Mouse (Mus musculus): Measurements from ENCODE around the gene Tmem8. TPM values are rescaled to one million over a fixed set of nuclear protein-coding genes. Genes with fewer than 3 reads are reported as not detected.

Gene Tmem8
- 2.8 and 3.1 TPM in 2 replicates for polyA plus RNA-seq (2014; fragmentation: Nextera tagmentation; extraction: Ambion mirVana)

DNA sequence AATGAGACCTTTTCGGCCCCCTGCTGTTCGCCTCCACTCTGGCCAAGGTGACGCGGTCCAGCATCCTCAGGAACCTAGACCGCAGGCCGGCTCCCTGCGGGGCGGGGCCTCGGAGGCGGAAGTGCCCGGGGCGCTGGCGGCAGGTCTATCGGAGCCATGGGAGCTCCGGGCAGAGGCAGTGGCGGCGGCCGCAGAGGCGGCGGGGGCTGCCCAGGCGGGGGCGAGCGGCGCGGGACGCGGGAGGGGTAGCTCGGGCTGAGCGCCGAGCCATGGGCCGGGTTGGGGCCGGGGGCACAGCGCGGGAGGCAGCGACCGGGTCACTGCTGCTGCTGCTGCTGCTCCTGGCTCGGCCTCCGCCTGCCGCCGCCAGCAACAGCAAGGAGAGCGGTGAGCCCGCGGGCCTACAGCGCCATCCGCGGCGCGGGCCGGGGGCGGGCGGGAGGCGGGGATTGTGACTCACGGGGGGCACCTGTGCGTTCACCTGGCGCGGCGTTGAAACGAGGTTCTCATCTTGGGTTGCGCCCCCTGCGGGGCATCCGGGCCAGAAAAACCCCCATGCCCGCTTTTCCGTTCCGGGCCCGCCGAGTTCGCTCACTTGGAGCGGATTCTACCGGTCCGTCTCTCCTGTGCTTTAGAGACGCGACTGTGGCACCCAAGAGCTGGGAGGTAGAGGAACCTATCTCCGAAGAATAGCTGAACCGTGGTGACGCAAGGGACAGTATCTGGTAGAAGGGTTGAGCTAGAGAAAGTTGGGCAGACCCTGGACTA lies at the start of gene Tmem8:
Gene Tmem8 (plus strand): TSS at position 119 of the 768 bp plus-strand sequence.
- H3K4me2 ChIP-seq (ENCODE audit: low read depth, low read length) = peak within 1 kb of the TSS; percentile 90
- ATAC-seq (ENCODE audit: low read depth) = peak; percentile 75
- 0 out of 2 replicates have a peak, but pooled peaks cover 3% of the 10 kb centered on the region for H3K27me3 ChIP-seq (ENCODE audit: control insufficient read depth, insufficient read depth, low read length)
- WGBS = under 1% methylated on average over 56 of the region's 75 CpGs
- peak within 1 kb of the TSS; percentile 87 for H3K9ac ChIP-seq (replicated peaks; ENCODE audit: low read depth, low read length)
- no peaks in the 10 kb centered on the region for H3K36me3 ChIP-seq (ENCODE audit: control insufficient read depth, insufficient read depth, low read length)
- H3K27ac ChIP-seq (ENCODE audit: low read depth, low read length) = peak within 1 kb of the TSS; percentile 57
- peak within 1 kb of the TSS; percentile 60 for H3K4me3 ChIP-seq (ENCODE audit: low read depth, low read length)
- no peaks in the 10 kb centered on the region for H3K9me3 ChIP-seq (ENCODE audit: control insufficient read depth, low read length)
- H3K4me1 ChIP-seq (ENCODE audit: control insufficient read depth, insufficient read depth, low read length) = 0 out of 2 replicates have a peak, but pooled peaks cover 2% of the 10 kb centered on the region

DNA sequence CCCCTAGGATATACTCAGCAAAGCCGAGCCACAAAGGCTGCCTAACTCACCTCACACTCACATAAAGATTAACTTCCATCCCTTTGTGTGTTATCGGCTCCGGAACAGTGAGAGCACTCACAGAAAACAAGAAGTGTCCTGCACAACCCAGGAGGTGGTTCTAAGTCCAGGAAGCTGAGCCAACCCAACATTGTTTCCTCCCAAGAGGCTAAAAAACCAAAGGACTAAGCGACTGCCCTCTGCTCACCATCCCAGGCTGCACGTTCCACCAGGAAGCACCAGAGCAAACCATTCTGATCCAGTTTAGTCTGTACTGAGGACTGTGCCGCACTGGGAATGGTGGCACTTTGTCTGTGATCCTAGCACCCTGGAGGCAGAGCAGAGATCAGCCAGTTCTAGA lies 48.2 kb upstream of the Tmem8 start:
- peaks cover 43% of the 10 kb centered on the region for H3K4me1 ChIP-seq (ENCODE audit: control insufficient read depth, insufficient read depth, low read length)
- no peaks in the 10 kb centered on the region for H3K9me3 ChIP-seq (ENCODE audit: control insufficient read depth, low read length)
- peak overlapping the region; percentile 25; the same call in 1 of the 2 replicates for H3K9ac ChIP-seq (replicated peaks; ENCODE audit: low read depth, low read length)
- H3K27ac ChIP-seq (ENCODE audit: low read depth, low read length) = no peak overlapping the region
- no peaks in the 10 kb centered on the region for H3K27me3 ChIP-seq (ENCODE audit: control insufficient read depth, insufficient read depth, low read length)
- H3K4me3 ChIP-seq (ENCODE audit: low read depth, low read length) = no peak overlapping the region
- ATAC-seq (ENCODE audit: low read depth) = no peak
- H3K36me3 ChIP-seq (ENCODE audit: control insufficient read depth, insufficient read depth, low read length) = peaks cover 21% of the 10 kb centered on the region
- WGBS = 74% methylated on average over 6 of the region's 6 CpGs
- H3K4me2 ChIP-seq (ENCODE audit: low read depth, low read length) = peak overlapping the region; percentile 7; the same call in 1 of the 2 replicates

DNA sequence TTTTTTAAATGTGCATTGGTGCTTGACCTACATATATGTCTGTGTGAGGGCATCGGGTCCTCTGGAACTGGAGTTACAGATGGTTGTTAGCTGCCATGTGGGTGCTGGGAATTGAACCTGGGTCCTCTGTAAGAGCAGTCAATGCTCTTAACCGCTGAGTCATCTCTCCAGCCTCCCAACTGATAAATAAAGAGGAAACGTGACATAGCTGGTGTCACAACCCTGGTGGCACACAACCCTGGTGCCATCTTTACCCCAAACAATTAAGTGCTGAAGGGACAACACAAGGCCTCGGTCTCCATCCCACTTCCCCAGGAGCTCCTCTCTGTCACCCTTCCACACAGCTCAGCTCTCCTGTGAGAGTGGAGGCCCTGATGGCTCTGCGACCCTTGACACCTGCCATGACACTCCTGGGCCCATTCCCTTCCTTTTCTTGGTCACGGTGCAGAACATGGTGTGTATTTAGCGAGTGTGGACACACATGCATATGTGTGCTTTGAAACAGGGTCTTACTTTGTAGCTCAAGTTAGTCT lies 46.5 kb upstream of the Tmem8 start:
- H3K9me3 ChIP-seq (ENCODE audit: control insufficient read depth, low read length) = no peaks in the 10 kb centered on the region
- H3K27ac ChIP-seq (ENCODE audit: low read depth, low read length) = no peak overlapping the region
- H3K4me3 ChIP-seq (ENCODE audit: low read depth, low read length) = peak overlapping the region; percentile 87
- peaks cover 21% of the 10 kb centered on the region for H3K36me3 ChIP-seq (ENCODE audit: control insufficient read depth, insufficient read depth, low read length)
- no peaks in the 10 kb centered on the region for H3K27me3 ChIP-seq (ENCODE audit: control insufficient read depth, insufficient read depth, low read length)
- no peak overlapping the region for H3K9ac ChIP-seq (replicated peaks; ENCODE audit: low read depth, low read length)
- ATAC-seq (ENCODE audit: low read depth) = no peak
- peaks cover 45% of the 10 kb centered on the region for H3K4me1 ChIP-seq (ENCODE audit: control insufficient read depth, insufficient read depth, low read length)
- WGBS = 91% methylated on average over 7 of the region's 7 CpGs
- peak overlapping the region; percentile 97 for H3K4me2 ChIP-seq (ENCODE audit: low read depth, low read length)

DNA sequence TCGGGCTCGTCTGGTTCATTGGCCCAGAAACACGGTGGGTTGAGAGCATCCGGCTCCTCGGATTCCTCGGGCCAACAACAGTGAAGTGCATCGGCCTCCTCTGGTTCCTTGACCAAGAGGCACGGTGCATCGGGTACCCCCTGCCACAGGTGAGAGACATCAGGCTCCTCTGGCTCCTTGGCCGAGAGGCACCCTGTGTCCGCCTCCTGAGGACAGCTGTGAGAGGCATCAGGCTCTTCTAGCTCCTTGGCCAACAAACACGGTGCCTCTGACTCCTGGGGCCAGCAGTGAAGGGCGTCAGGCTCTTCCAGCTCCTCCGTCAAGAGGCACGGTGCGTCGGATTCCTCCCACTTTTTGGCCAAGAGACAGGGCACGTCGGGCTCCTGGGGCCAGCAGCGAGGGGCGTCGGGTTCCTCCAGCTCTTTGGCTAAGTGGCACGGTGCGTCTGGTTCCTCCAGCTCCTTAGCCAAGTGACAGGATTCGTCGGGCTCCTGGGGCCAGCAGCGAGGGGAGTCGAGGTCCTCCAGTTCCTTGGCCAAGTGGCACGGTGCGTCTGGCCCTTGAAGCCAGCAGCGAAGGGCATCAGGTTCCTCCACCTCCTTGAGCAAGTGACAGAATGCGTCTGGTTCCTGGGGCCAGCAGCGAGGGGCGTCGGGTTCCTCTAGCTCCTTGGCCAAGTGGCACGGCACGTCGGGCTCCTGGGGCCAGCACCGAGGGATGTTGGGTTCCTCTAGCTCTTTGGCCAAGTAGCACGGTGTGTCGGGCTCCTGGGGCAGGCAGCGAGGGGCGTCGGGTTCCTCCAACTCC lies 44.9 kb upstream of the Tmem8 start:
- Histone ChIP-seq H3K27ac (ENCODE audit: low read depth, low read length) (peak overlapping the region; percentile 93), H3K9ac (replicated peaks; ENCODE audit: low read depth, low read length) (peak overlapping the region; percentile 95), H3K4me2 (ENCODE audit: low read depth, low read length) (peak overlapping the region; percentile 97), H3K4me3 (ENCODE audit: low read depth, low read length) (peak overlapping the region; percentile 87), H3K27me3 (ENCODE audit: control insufficient read depth, insufficient read depth, low read length) (no peaks in the 10 kb centered on the region), H3K36me3 (ENCODE audit: control insufficient read depth, insufficient read depth, low read length) (peaks cover 16% of the 10 kb centered on the region), H3K4me1 (ENCODE audit: control insufficient read depth, insufficient read depth, low read length) (peaks cover 41% of the 10 kb centered on the region), H3K9me3 (ENCODE audit: control insufficient read depth, low read length) (no peaks in the 10 kb centered on the region)
- under 1% methylated on average over 44 of the region's 44 CpGs for WGBS
- peak; percentile 19; the same call in 1 of the 2 replicates for ATAC-seq (ENCODE audit: low read depth)

DNA sequence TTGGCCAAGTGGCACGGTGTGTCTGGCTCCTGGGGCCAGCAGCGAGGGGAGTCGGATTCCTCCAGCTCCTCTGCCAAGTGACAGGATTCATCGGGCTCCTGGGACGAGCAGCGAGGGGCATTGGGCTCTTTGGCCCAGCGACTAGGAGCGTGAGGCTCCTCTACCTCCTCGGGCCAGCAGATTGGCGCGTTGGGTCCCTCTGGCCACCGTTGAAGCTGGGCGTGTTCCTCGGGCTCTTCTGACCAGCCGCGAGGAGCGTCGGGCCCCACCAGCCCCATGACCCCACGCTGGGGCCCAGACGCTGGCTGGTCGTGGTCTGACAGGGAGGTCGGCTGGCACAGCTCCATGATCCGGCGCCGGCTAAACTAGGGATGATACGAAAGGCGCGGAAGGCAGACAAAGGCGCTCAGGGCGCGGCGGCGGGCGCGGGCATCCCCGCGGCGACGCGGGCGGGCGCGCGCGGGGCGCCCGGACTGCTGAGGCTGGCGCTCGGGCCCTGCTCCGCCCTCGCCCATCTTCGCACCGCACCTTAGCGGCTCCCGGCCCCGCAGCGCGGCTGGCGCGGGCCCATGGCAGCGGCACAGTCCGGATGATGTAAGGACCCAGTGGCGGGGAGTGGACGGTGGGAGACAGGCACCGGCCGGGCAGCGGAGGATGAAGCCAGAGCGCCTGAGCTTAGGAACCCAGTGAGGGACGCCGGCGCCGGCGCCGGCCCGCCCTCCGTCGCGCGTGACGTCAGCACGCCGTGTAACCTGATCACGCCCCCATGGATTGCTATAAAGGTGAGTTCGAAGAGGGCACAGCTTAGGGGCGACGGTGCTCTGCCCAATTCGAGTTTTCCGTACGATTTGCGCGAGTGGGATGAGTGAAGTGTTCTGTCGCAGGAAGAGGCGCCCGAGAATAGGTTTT lies 44.0 kb upstream of the Tmem8 start, which contains the start of gene Rab11fip3:
Gene Rab11fip3 (minus strand): TSS at position 725 of the 909 bp plus-strand sequence.
- WGBS = 0% methylated on average over 92 of the region's 94 CpGs
- Histone ChIP-seq H3K27ac (ENCODE audit: low read depth, low read length) (peak within 1 kb of the TSS; percentile 93), H3K36me3 (ENCODE audit: control insufficient read depth, insufficient read depth, low read length) (peaks cover 11% of the 10 kb centered on the region), H3K9ac (replicated peaks; ENCODE audit: low read depth, low read length) (peak within 1 kb of the TSS; percentile 95), H3K4me3 (ENCODE audit: low read depth, low read length) (peak within 1 kb of the TSS; percentile 87), H3K9me3 (ENCODE audit: control insufficient read depth, low read length) (no peaks in the 10 kb centered on the region), H3K27me3 (ENCODE audit: control insufficient read depth, insufficient read depth, low read length) (no peaks in the 10 kb centered on the region), H3K4me2 (ENCODE audit: low read depth, low read length) (peak within 1 kb of the TSS; percentile 97), H3K4me1 (ENCODE audit: control insufficient read depth, insufficient read depth, low read length) (peaks cover 40% of the 10 kb centered on the region)
- ATAC-seq (ENCODE audit: low read depth) = peak; percentile 92

DNA sequence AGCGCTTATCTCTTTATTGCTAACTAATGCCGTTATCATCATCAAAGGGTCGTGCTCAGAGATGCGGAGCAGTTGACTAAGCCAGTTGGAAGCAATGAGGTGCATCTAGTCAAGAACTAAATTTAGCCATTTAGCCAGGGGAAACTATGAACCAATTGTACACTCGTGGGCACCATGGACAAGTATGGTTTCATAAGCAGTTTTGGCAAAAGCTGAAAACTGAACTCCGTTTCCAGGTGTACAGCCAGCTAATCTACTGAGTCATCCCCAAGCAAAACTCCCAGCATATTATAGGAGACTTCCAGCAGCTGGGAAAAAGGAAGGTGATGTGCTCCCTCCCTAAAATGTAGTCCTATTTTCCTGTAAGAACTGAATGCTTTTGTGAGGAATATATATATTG lies 43.0 kb upstream of the Tmem8 start:
- no peak overlapping the region for H3K9ac ChIP-seq (replicated peaks; ENCODE audit: low read depth, low read length)
- no peaks in the 10 kb centered on the region for H3K27me3 ChIP-seq (ENCODE audit: control insufficient read depth, insufficient read depth, low read length)
- peak overlapping the region; percentile 97 for H3K4me2 ChIP-seq (ENCODE audit: low read depth, low read length)
- 36% methylated on average over 6 of the region's 6 CpGs for WGBS
- H3K36me3 ChIP-seq (ENCODE audit: control insufficient read depth, insufficient read depth, low read length) = peaks cover 2% of the 10 kb centered on the region
- peaks cover 31% of the 10 kb centered on the region for H3K4me1 ChIP-seq (ENCODE audit: control insufficient read depth, insufficient read depth, low read length)
- no peaks in the 10 kb centered on the region for H3K9me3 ChIP-seq (ENCODE audit: control insufficient read depth, low read length)
- H3K27ac ChIP-seq (ENCODE audit: low read depth, low read length) = no peak overlapping the region
- no peak for ATAC-seq (ENCODE audit: low read depth)
- H3K4me3 ChIP-seq (ENCODE audit: low read depth, low read length) = peak overlapping the region; percentile 87; the same call in 1 of the 2 replicates

DNA sequence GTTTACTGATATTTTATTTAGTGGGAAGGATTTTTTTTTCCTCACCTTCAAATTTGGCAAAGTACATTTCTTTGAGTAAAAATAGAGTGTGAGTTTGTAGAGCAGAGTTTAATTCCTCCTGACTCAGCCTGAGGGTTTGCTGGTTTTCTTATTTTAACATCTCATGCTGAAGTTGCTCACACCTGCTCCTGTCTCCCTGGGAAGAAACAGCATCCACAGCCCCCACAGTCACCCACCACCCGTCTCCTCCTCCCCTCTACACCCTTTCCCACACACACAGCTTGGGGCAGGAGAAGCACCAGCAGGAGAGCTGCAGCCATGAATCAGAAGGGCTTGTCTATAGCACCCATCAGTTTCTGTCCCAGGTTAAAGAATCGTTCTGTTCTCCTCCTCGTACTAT lies 37.9 kb upstream of the Tmem8 start:
- WGBS = 68% methylated on average over 3 of the region's 3 CpGs
- H3K4me2 ChIP-seq (ENCODE audit: low read depth, low read length) = no peak overlapping the region
- H3K36me3 ChIP-seq (ENCODE audit: control insufficient read depth, insufficient read depth, low read length) = no peaks in the 10 kb centered on the region
- H3K4me1 ChIP-seq (ENCODE audit: control insufficient read depth, insufficient read depth, low read length) = no peaks in the 10 kb centered on the region
- no peak for ATAC-seq (ENCODE audit: low read depth)
- H3K9me3 ChIP-seq (ENCODE audit: control insufficient read depth, low read length) = no peaks in the 10 kb centered on the region
- no peak overlapping the region for H3K4me3 ChIP-seq (ENCODE audit: low read depth, low read length)
- no peak overlapping the region for H3K27ac ChIP-seq (ENCODE audit: low read depth, low read length)
- H3K9ac ChIP-seq (replicated peaks; ENCODE audit: low read depth, low read length) = no peak overlapping the region
- H3K27me3 ChIP-seq (ENCODE audit: control insufficient read depth, insufficient read depth, low read length) = no peaks in the 10 kb centered on the region

DNA sequence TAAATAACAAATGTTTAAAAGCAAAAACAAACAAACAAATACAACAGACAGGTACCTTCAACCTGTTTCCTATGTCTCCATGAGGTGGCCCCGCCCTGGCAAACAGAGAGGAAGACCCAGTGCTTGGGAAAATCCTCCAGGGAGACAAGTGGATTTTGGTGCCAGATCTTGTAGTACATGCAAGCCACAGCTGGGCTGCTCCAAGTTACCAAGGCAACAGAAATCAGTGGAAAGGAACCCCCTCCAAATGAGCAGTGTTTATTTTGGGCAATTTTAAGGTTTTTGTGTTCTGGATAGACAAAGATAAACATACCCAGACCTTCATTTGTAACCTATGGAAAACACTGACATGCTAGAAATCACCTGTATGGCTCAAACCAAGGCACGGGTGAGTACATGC lies 34.2 kb upstream of the Tmem8 start:
- Histone ChIP-seq H3K4me1 (ENCODE audit: control insufficient read depth, insufficient read depth, low read length) (no peaks in the 10 kb centered on the region), H3K36me3 (ENCODE audit: control insufficient read depth, insufficient read depth, low read length) (peaks cover 6% of the 10 kb centered on the region; the same call in 1 of the 2 replicates), H3K27ac (ENCODE audit: low read depth, low read length) (no peak overlapping the region), H3K27me3 (ENCODE audit: control insufficient read depth, insufficient read depth, low read length) (no peaks in the 10 kb centered on the region), H3K4me3 (ENCODE audit: low read depth, low read length) (no peak overlapping the region), H3K9ac (replicated peaks; ENCODE audit: low read depth, low read length) (no peak overlapping the region), H3K4me2 (ENCODE audit: low read depth, low read length) (no peak overlapping the region), H3K9me3 (ENCODE audit: control insufficient read depth, low read length) (no peaks in the 10 kb centered on the region)
- WGBS = 71% methylated on average over 2 of the region's 2 CpGs
- ATAC-seq (ENCODE audit: low read depth) = no peak

Measured in neural tube, embryonic 14.5 days (tissue).